Mouse (Mus musculus): ENCODE measurements around the gene Tmem161a.
A peak's percentile ranks its signal among the peaks of the same experiment; 100 is the strongest.
"Not testable (repeated sequence)": the region's sequence is repeated elsewhere in the genome, so short reads cannot be mapped to it uniquely, and the experiment has no call there.

Gene Tmem161a

GRCm38 (mm10) chr8:70208130-70208529 lies 36.0 kb downstream of the Tmem161a start:
- no peak for DNase-seq (ENCODE audit: low read depth in 1 of 2, low spot score in 2 of 2)

- DNase-seq (ENCODE audit: low read depth in 1 of 2, low spot score in 2 of 2) = no peak
These were observed 38.4 kb downstream of the Tmem161a start for GRCm38 (mm10) chr8:70210538-70210937.

GRCm38 (mm10) chr8:70211275-70211674 lies 39.1 kb downstream of the Tmem161a start:
- DNase-seq (ENCODE audit: low read depth in 1 of 2, low spot score in 2 of 2) = no peak

GRCm38 (mm10) chr8:70211726-70212111 lies 39.6 kb downstream of the Tmem161a start:
- DNase-seq (ENCODE audit: low read depth in 1 of 2, low spot score in 2 of 2) = peak in 1 of 2 experiments; percentile 9

- DNase-seq (ENCODE audit: low read depth in 1 of 2, low spot score in 2 of 2) = peak; percentile 91 to 94
These were observed 40.2 kb downstream of the Tmem161a start, which contains the start of gene Slc25a42 for GRCm38 (mm10) chr8:70212112-70213055. Gene Slc25a42, minus strand, starts transcription at chr8:70212305.

GRCm38 (mm10) chr8:70214411-70214810 lies 42.3 kb downstream of the Tmem161a start:
- no peak for DNase-seq (ENCODE audit: low read depth in 1 of 2, low spot score in 2 of 2)

GRCm38 (mm10) chr8:70215092-70215491 lies 42.9 kb downstream of the Tmem161a start:
- DNase-seq (ENCODE audit: low read depth in 1 of 2, low spot score in 2 of 2) = no peak

- not testable (repeated sequence) for DNase-seq (ENCODE audit: low read depth in 1 of 2, low spot score in 2 of 2)
These were observed 44.0 kb downstream of the Tmem161a start for GRCm38 (mm10) chr8:70216161-70216560.

- no peak for DNase-seq (ENCODE audit: low read depth in 1 of 2, low spot score in 2 of 2)
These were observed 44.4 kb downstream of the Tmem161a start for GRCm38 (mm10) chr8:70216566-70216965.

GRCm38 (mm10) chr8:70217441-70217840 lies 45.3 kb downstream of the Tmem161a start:
- no peak for DNase-seq (ENCODE audit: low read depth in 1 of 2, low spot score in 2 of 2)

GRCm38 (mm10) chr8:70219107-70219684 lies 47.0 kb downstream of the Tmem161a start:
- no peak for DNase-seq (ENCODE audit: low read depth in 1 of 2, low spot score in 2 of 2)

GRCm38 (mm10) chr8:70220236-70220840 lies 48.2 kb downstream of the Tmem161a start:
- DNase-seq (ENCODE audit: low read depth in 1 of 2, low spot score in 2 of 2) = no peak

GRCm38 (mm10) chr8:70220911-70221310 lies 48.8 kb downstream of the Tmem161a start:
- no peak for DNase-seq (ENCODE audit: low read depth in 1 of 2, low spot score in 2 of 2)

GRCm38 (mm10) chr8:70222041-70222440 lies 49.9 kb downstream of the Tmem161a start:
- no peak for DNase-seq (ENCODE audit: low read depth in 1 of 2, low spot score in 2 of 2)

- DNase-seq (ENCODE audit: low read depth in 1 of 2, low spot score in 2 of 2) = no peak
These were observed 51.2 kb downstream of the Tmem161a start for GRCm38 (mm10) chr8:70223341-70223740.

- no peak for DNase-seq (ENCODE audit: low read depth in 1 of 2, low spot score in 2 of 2)
These were observed 55.8 kb downstream of the Tmem161a start for GRCm38 (mm10) chr8:70227997-70228396.

GRCm38 (mm10) chr8:70230837-70231236 lies 58.7 kb downstream of the Tmem161a start:
- DNase-seq (ENCODE audit: low read depth in 1 of 2, low spot score in 2 of 2) = no peak
